ENCODE assay signal across 14 mouse cellular contexts in genomic region chr5:142649460-142650050, GRCm38 (mm10). TPM values are rescaled to one million over a fixed set of nuclear protein-coding genes. Genes with fewer than 3 reads are reported as not detected.
A peak's percentile ranks its signal among the peaks of the same experiment; 100 is the strongest.
DNase-seq lines count a peak whose midpoint lies in the region; ATAC-seq and TF ChIP-seq lines count a peak whose summit lies in the region.
"Had no signal": no experiment of that assay in that cellular context is flagged by ENCODE, and none has a peak within 500 bp of the region (broad histone marks: within the 10 kb centered on the region; RNA-seq: fewer than 3 reads in every experiment).

No protein-coding gene starts in this region.

- no peak overlapping the region for H3K27ac ChIP-seq in kidney, embryonic 14.5 days (ENCODE audit: low read depth, low read length)
- peak overlapping the region; percentile 68; the same call in 1 of the 2 replicates for H3K27ac ChIP-seq in MEL (ENCODE audit: control insufficient read depth, low read depth, low read length)
- H3K27ac ChIP-seq in brown adipose tissue, adult 24 weeks (replicated peaks; ENCODE audit: low read depth, low read length), result peak overlapping the region; percentile 68
- peak overlapping the region; percentile 94 for H3K27ac ChIP-seq in liver, embryonic 11.5 days (ENCODE audit: low read depth, low read length)
- H3K27ac ChIP-seq: lung, embryonic 15.5 days had no signal

- no peak overlapping the region for H3K4me2 ChIP-seq in kidney, embryonic 14.5 days (replicated peaks; ENCODE audit: low read depth, low read length)
- H3K4me2 ChIP-seq in liver, embryonic 11.5 days, result peak overlapping the region; percentile 55
- H3K4me2 ChIP-seq: lung, embryonic 15.5 days had no signal

- H3K79me2 ChIP-seq in MEL (ENCODE audit: control insufficient read depth, insufficient read depth, low read length, poor library complexity), result peaks cover 4% of the 10 kb centered on the region; the same call in 1 of the 2 replicates

- 88% methylated on average over 4 of the region's 4 CpGs for WGBS in kidney, embryonic 14.5 days
- WGBS in liver, embryonic 11.5 days, result 84% methylated on average over 4 of the region's 4 CpGs

- H3K9me3 ChIP-seq in kidney, embryonic 14.5 days (ENCODE audit: control insufficient read depth, low read length), result 0 out of 2 replicates have a peak, but pooled peaks cover 3% of the 10 kb centered on the region
- no peaks in the 10 kb centered on the region for H3K9me3 ChIP-seq in MEL (replicated peaks; ENCODE audit: insufficient read depth, low read length)
- no peaks in the 10 kb centered on the region for H3K9me3 ChIP-seq in liver, embryonic 11.5 days (ENCODE audit: control insufficient read depth, low read length)
- H3K9me3 ChIP-seq: lung, embryonic 15.5 days had no signal

- TF ChIP-seq POLR2A in MEL (IDR thresholded peaks at IDR 0.05; ENCODE audit: control insufficient read depth in 1 of 2, insufficient read depth in 1 of 2, low read depth in 1 of 2, low read length in 2 of 2, poor library complexity in 1 of 2), result no peak

- no peak overlapping the region for H3K9ac ChIP-seq in kidney, embryonic 14.5 days (ENCODE audit: low read depth, low read length)
- H3K9ac ChIP-seq in MEL (ENCODE audit: control insufficient read depth, low read depth, low read length, poor library complexity, severe bottlenecking), result no peak overlapping the region
- peak overlapping the region; percentile 53 for H3K9ac ChIP-seq in liver, embryonic 11.5 days (ENCODE audit: low read depth, low read length)
- H3K9ac ChIP-seq: lung, embryonic 15.5 days had no signal

- TF ChIP-seq CTCF in MEL (IDR thresholded peaks at IDR 0.05 in 2 of 3, conservative IDR thresholded peaks at IDR 0.05 in 1 of 3; ENCODE audit: control insufficient read depth in 1 of 3, insufficient read depth in 1 of 3, low read depth in 2 of 3, low read length in 3 of 3, poor library complexity in 1 of 3, severe bottlenecking in 1 of 3), result no peak

- TF ChIP-seq EP300 in MEL (IDR thresholded peaks at IDR 0.05; ENCODE audit: low read depth in 1 of 2, low read length in 2 of 2), result no peak

- no peaks in the 10 kb centered on the region for H3K4me1 ChIP-seq in kidney, embryonic 14.5 days (ENCODE audit: control insufficient read depth, insufficient read depth, low read length)
- H3K4me1 ChIP-seq in MEL (ENCODE audit: control insufficient read depth in 1 of 2, insufficient read depth in 2 of 2, low read length in 2 of 2), result peaks cover 15 to 28% of the 10 kb centered on the region in 2 experiments
- peaks cover 22% of the 10 kb centered on the region for H3K4me1 ChIP-seq in brown adipose tissue, adult 24 weeks (ENCODE audit: control insufficient read depth, insufficient read depth, insufficient read length, low read length)
- peaks cover 48% of the 10 kb centered on the region for H3K4me1 ChIP-seq in liver, embryonic 11.5 days (replicated peaks; ENCODE audit: control insufficient read depth, insufficient read depth, low read length)
- H3K4me1 ChIP-seq: lung, embryonic 15.5 days had no signal

- ATAC-seq in kidney, embryonic 14.5 days (ENCODE audit: low FRiP score, low TSS enrichment), result no peak
- no peak for ATAC-seq in liver, embryonic 11.5 days (replicated peaks; ENCODE audit: low FRiP score)
- ATAC-seq: forebrain, embryonic 16.5 days had no signal

- DNase-seq in kidney, adult 8-10 months, result peak; percentile 13 to 36
- no peak for DNase-seq in MEL (ENCODE audit: low read depth, low spot score)
- no peak for DNase-seq in liver, embryonic 11.5 days (ENCODE audit: low spot score)
- DNase-seq in natural killer cell, adult 2 months (ENCODE audit: low spot score in 2 of 2), result no peak
- DNase-seq in lung, postnatal 36 days, result no peak
- no peak for DNase-seq in MN1 (ENCODE audit: low spot score)
- DNase-seq: cerebellum, postnatal 10 days; gastrocnemius, postnatal 14 days; spleen, adult 18-20 months; thymus, adult 2 months had no signal

- no peak for TF ChIP-seq RAD21 in MEL (IDR thresholded peaks at IDR 0.05; ENCODE audit: low read depth, low read length)

- H3K27me3 ChIP-seq in kidney, embryonic 14.5 days (ENCODE audit: control insufficient read depth, insufficient read depth, low read length), result no peaks in the 10 kb centered on the region
- no peaks in the 10 kb centered on the region for H3K27me3 ChIP-seq in MEL (ENCODE audit: control insufficient read depth in 1 of 2, insufficient read depth in 2 of 2, low read length in 2 of 2)
- H3K27me3 ChIP-seq in liver, embryonic 11.5 days (replicated peaks; ENCODE audit: control insufficient read depth, insufficient read depth, low read length), result no peaks in the 10 kb centered on the region
- H3K27me3 ChIP-seq: lung, embryonic 15.5 days had no signal

- H3K4me3 ChIP-seq in kidney, embryonic 14.5 days (ENCODE audit: low read length), result no peak overlapping the region
- no peak overlapping the region for H3K4me3 ChIP-seq in MEL (ENCODE audit: control insufficient read depth in 1 of 2, insufficient read depth in 1 of 2, low read depth in 2 of 2, low read length in 2 of 2)
- no peak overlapping the region for H3K4me3 ChIP-seq in brown adipose tissue, adult 24 weeks (ENCODE audit: insufficient read depth, low read depth, low read length)
- H3K4me3 ChIP-seq in liver, embryonic 11.5 days (ENCODE audit: low read depth, low read length), result no peak overlapping the region
- H3K4me3 ChIP-seq: lung, embryonic 15.5 days had no signal

- 0 out of 2 replicates have a peak, but pooled peaks cover 2% of the 10 kb centered on the region for H3K36me3 ChIP-seq in kidney, embryonic 14.5 days (ENCODE audit: control insufficient read depth, insufficient read depth, low read length)
- peaks cover 5 to 30% of the 10 kb centered on the region in 2 experiments for H3K36me3 ChIP-seq in MEL (ENCODE audit: control insufficient read depth in 1 of 2, insufficient read depth in 2 of 2, low read length in 2 of 2)
- H3K36me3 ChIP-seq in liver, embryonic 11.5 days (ENCODE audit: control insufficient read depth, insufficient read depth, low read length), result 0 out of 2 replicates have a peak, but pooled peaks cover 5% of the 10 kb centered on the region

TF ChIP-seq in MEL, 35 proteins besides CTCF, POLR2A, EP300 and RAD21:
- no peak for TF ChIP-seq POLR2AphosphoS2 (IDR thresholded peaks at IDR 0.05; ENCODE audit: low read length)
- TF ChIP-seq RCOR1 (IDR thresholded peaks at IDR 0.05; ENCODE audit: low read depth, low read length), result no peak
- TF ChIP-seq MYC (IDR thresholded peaks at IDR 0.05; ENCODE audit: low read depth, low read length), result no peak
- TF ChIP-seq HCFC1 (IDR thresholded peaks at IDR 0.05; ENCODE audit: low read depth, low read length), result no peak
- TF ChIP-seq POLR2AphosphoS5 (IDR thresholded peaks at IDR 0.05; ENCODE audit: borderline replicate concordance, low read depth, low read length), result no peak
- TF ChIP-seq SIN3A (IDR thresholded peaks at IDR 0.05; ENCODE audit: low read length), result no peak
- no peak for TF ChIP-seq ZKSCAN1 (IDR thresholded peaks at IDR 0.05; ENCODE audit: low read depth, low read length)
- no peak for TF ChIP-seq ZNF384 (IDR thresholded peaks at IDR 0.05; ENCODE audit: low read depth, low read length)
- no peak for TF ChIP-seq ZC3H11A (IDR thresholded peaks at IDR 0.05; ENCODE audit: low read depth, low read length)
- no peak for TF ChIP-seq TCF12 (IDR thresholded peaks at IDR 0.05; ENCODE audit: low read depth, low read length)
- TF ChIP-seq MAZ (IDR thresholded peaks at IDR 0.05; ENCODE audit: low read depth, low read length), result no peak
- TF ChIP-seq TAL1 (IDR thresholded peaks at IDR 0.05; ENCODE audit: low read length), result no peak
- no peak for TF ChIP-seq MAX (IDR thresholded peaks at IDR 0.05; ENCODE audit: low read length)
- TF ChIP-seq E2F4 (IDR thresholded peaks at IDR 0.05; ENCODE audit: borderline replicate concordance, low read depth, low read length), result no peak
- no peak for TF ChIP-seq GATA1 (IDR thresholded peaks at IDR 0.05; ENCODE audit: low read depth, low read length)
- no peak for TF ChIP-seq MEF2A (IDR thresholded peaks at IDR 0.05; ENCODE audit: extremely low read depth, insufficient replicate concordance, low read depth, low read length, poor library complexity, severe bottlenecking)
- TF ChIP-seq JUND (IDR thresholded peaks at IDR 0.05; ENCODE audit: low read depth, low read length), result no peak
- no peak for TF ChIP-seq CHD2 (IDR thresholded peaks at IDR 0.05; ENCODE audit: low read length)
- no peak for TF ChIP-seq MAFK (IDR thresholded peaks at IDR 0.05; ENCODE audit: borderline replicate concordance, low read depth, low read length)
- no peak for TF ChIP-seq ZMIZ1 (IDR thresholded peaks at IDR 0.05; ENCODE audit: low read depth, low read length)

RNA-seq across cellular contexts. Expression of gene Wipi2, which starts 22.1 kb away (rescaled TPM):
- 36.4 and 59.2 TPM in 2 replicates for polyA plus RNA-seq in kidney, embryonic 14.5 days (2014; fragmentation: Nextera tagmentation; extraction: Ambion mirVana)
- 38.6 and 39.0 TPM in 2 replicates for total RNA-seq in MEL (2012; rRNA removed)
- polyA plus RNA-seq in MEL (2012; ENCODE audit: insufficient read depth in 1 of 2, insufficient read length in 2 of 2, low read depth in 1 of 2, low replicate concordance in 2 of 2, missing spikeins in 1 of 2), result 10 to 100 TPM; 53.6 to 74.7 TPM
- polyA plus RNA-seq in brown adipose tissue, adult 24 weeks (2012; ENCODE audit: insufficient read depth, insufficient read length, missing spikeins), result 43.7 and 46.5 TPM in 2 replicates
- 52.7 and 56.3 TPM in 2 replicates for polyA plus RNA-seq in liver, embryonic 11.5 days (2014; fragmentation: Nextera tagmentation; extraction: Ambion mirVana)

RNA-seq across cellular contexts. Expression of gene Mmd2, which starts 41.0 kb away (rescaled TPM):
- 0.14 TPM in 1 of 2 replicates, not detected in the other for polyA plus RNA-seq in kidney, embryonic 14.5 days (2014; fragmentation: Nextera tagmentation; extraction: Ambion mirVana)
- total RNA-seq in MEL (2012; rRNA removed), result not detected in 2 replicates
- polyA plus RNA-seq in MEL (2012; ENCODE audit: insufficient read depth in 1 of 2, insufficient read length in 2 of 2, low read depth in 1 of 2, low replicate concordance in 2 of 2, missing spikeins in 1 of 2), result not detected
- 1.3 and 3.4 TPM in 2 replicates for polyA plus RNA-seq in brown adipose tissue, adult 24 weeks (2012; ENCODE audit: insufficient read depth, insufficient read length, missing spikeins)
- polyA plus RNA-seq in liver, embryonic 11.5 days (2014; fragmentation: Nextera tagmentation; extraction: Ambion mirVana), result 20.2 and 23.0 TPM in 2 replicates

RNA-seq across cellular contexts. Expression of gene Slc29a4, which starts 42.8 kb away (rescaled TPM):
- polyA plus RNA-seq in kidney, embryonic 14.5 days (2014; fragmentation: Nextera tagmentation; extraction: Ambion mirVana), result 3.6 and 6.0 TPM in 2 replicates
- not detected in 2 replicates for total RNA-seq in MEL (2012; rRNA removed)
- polyA plus RNA-seq in MEL (2012; ENCODE audit: insufficient read depth in 1 of 2, insufficient read length in 2 of 2, low read depth in 1 of 2, low replicate concordance in 2 of 2, missing spikeins in 1 of 2), result not detected
- polyA plus RNA-seq in brown adipose tissue, adult 24 weeks (2012; ENCODE audit: insufficient read depth, insufficient read length, missing spikeins), result 0.75 TPM in 1 of 2 replicates, not detected in the other
- polyA plus RNA-seq in liver, embryonic 11.5 days (2014; fragmentation: Nextera tagmentation; extraction: Ambion mirVana), result 1.3 and 1.7 TPM in 2 replicates

Comparison
In these comparisons a context has a peak if more than half of its experiments do, and no peak if none do; other contexts are left out.
1. DNase-seq: peak in kidney, adult 8-10 months (2 of 2); none in MEL (single experiment), liver, embryonic 11.5 days (single experiment), natural killer cell, adult 2 months (0 of 2), lung, postnatal 36 days (single experiment) and MN1 (single experiment).